Mouse (Mus musculus): Measurements from ENCODE around the gene Slc35b4. TPM values are rescaled to one million over a fixed set of nuclear protein-coding genes. Genes with fewer than 3 reads are reported as not detected.

Gene Slc35b4
- polyA plus RNA-seq, 2 experiments, result 37.3 to 47.7 TPM

DNA sequence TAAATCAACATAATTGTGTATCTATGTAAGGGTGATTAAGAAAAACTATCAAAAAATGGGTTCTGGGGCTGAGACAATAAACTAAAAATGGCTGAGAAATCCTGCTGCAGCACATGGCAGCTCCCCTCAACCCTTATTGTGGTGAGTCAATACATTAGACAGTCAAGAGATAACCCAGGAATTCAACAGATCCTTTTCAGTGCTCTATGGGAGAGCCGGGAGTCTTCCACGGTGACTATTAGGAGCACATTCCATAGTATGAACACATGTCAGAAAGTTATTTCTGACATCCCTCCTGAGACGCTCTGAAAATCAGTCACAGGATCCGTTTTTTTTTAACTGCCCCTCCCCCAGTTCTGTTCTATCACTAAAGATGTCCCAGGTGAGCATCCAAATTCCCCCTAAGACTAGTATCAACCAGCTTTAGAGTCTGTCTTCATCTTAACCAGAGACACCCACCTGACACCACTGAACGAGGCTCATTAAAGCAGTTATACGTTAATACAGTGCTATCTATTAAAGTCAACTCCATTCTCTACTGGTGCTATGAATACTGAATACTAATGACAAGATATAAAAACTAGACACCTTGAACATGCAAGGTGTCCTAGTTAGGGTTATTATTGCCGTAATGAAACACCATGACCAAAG, 5.9 kb downstream of the Slc35b4 start:
- Histone ChIP-seq H3K36me3 (ENCODE audit: control insufficient read depth, insufficient read depth, low read length) (peaks cover 41% of the 10 kb centered on the region), H3K4me1 (ENCODE audit: control insufficient read depth, insufficient read depth, low read length) (peaks cover 4% of the 10 kb centered on the region), H3K9ac (ENCODE audit: low read depth, low read length, severe bottlenecking) (no peak overlapping the region), H3K9me3 (ENCODE audit: control insufficient read depth, low read length) (no peaks in the 10 kb centered on the region), H3K27ac (replicated peaks; ENCODE audit: low read depth, low read length) (no peak overlapping the region), H3K4me3 (replicated peaks; ENCODE audit: low read length) (no peak overlapping the region), H3K4me2 (replicated peaks; ENCODE audit: low read depth, low read length, severe bottlenecking) (no peak overlapping the region), H3K27me3 (ENCODE audit: control insufficient read depth, insufficient read depth, low read length) (no peaks in the 10 kb centered on the region)
- WGBS, result 87% methylated on average over 7 of the region's 7 CpGs
- DNase-seq (ENCODE audit: low spot score) (no peak), ATAC-seq (ENCODE audit: low FRiP score, low read depth) (no peak)
- TF ChIP-seq POLR2A (IDR thresholded peaks at IDR 0.05; ENCODE audit: borderline replicate concordance, extremely low read depth, insufficient read depth, insufficient read length), result no peak

DNA sequence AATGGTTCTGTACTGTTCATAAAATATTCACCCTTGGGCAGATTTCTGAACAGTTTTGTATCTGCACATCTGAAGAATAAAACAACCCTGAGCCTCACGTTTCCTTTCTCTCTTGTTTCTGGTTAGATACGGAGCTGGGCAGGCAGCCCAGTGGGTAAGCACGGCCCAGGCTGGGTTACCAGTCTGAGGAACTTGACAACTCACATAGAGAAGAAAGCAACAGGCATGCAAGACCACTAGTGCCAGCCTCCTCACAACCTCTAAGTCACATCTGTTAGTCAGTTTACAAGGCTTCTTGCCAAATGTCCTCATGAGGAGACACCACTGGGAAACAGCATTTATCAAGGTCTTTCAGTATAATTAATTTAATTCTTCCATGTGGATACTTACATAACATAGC, 8.1 kb downstream of the Slc35b4 start:
- no peak overlapping the region for H3K4me3 ChIP-seq (replicated peaks; ENCODE audit: low read length)
- WGBS, result 82% methylated on average over 3 of the region's 3 CpGs
- H3K4me1 ChIP-seq (ENCODE audit: control insufficient read depth, insufficient read depth, low read length), result no peaks in the 10 kb centered on the region
- no peaks in the 10 kb centered on the region for H3K9me3 ChIP-seq (ENCODE audit: control insufficient read depth, low read length)
- H3K27me3 ChIP-seq (ENCODE audit: control insufficient read depth, insufficient read depth, low read length), result no peaks in the 10 kb centered on the region
- TF ChIP-seq POLR2A (IDR thresholded peaks at IDR 0.05; ENCODE audit: borderline replicate concordance, extremely low read depth, insufficient read depth, insufficient read length), result no peak
- peaks cover 59% of the 10 kb centered on the region for H3K36me3 ChIP-seq (ENCODE audit: control insufficient read depth, insufficient read depth, low read length)
- DNase-seq (ENCODE audit: low spot score) (no peak), ATAC-seq (ENCODE audit: low FRiP score, low read depth) (no peak)
- H3K9ac ChIP-seq (ENCODE audit: low read depth, low read length, severe bottlenecking), result no peak overlapping the region
- no peak overlapping the region for H3K27ac ChIP-seq (replicated peaks; ENCODE audit: low read depth, low read length)
- no peak overlapping the region for H3K4me2 ChIP-seq (replicated peaks; ENCODE audit: low read depth, low read length, severe bottlenecking)

GRCm38 (mm10) chr6:34163014-34163413, 13.9 kb downstream of the Slc35b4 start:
- Histone ChIP-seq H3K36me3 (ENCODE audit: control insufficient read depth, insufficient read depth, low read length) (peaks cover 85% of the 10 kb centered on the region), H3K27me3 (ENCODE audit: control insufficient read depth, insufficient read depth, low read length) (no peaks in the 10 kb centered on the region), H3K9ac (ENCODE audit: low read depth, low read length, severe bottlenecking) (no peak overlapping the region), H3K9me3 (ENCODE audit: control insufficient read depth, low read length) (no peaks in the 10 kb centered on the region), H3K4me3 (replicated peaks; ENCODE audit: low read length) (no peak overlapping the region), H3K4me1 (ENCODE audit: control insufficient read depth, insufficient read depth, low read length) (no peaks in the 10 kb centered on the region), H3K4me2 (replicated peaks; ENCODE audit: low read depth, low read length, severe bottlenecking) (no peak overlapping the region), H3K27ac (replicated peaks; ENCODE audit: low read depth, low read length) (no peak overlapping the region)
- 71% methylated on average over 9 of the region's 9 CpGs for WGBS
- TF ChIP-seq POLR2A (IDR thresholded peaks at IDR 0.05; ENCODE audit: borderline replicate concordance, extremely low read depth, insufficient read depth, insufficient read length), result no peak
- DNase-seq (ENCODE audit: low spot score), result no peak
- no peak for ATAC-seq (ENCODE audit: low FRiP score, low read depth)

DNA sequence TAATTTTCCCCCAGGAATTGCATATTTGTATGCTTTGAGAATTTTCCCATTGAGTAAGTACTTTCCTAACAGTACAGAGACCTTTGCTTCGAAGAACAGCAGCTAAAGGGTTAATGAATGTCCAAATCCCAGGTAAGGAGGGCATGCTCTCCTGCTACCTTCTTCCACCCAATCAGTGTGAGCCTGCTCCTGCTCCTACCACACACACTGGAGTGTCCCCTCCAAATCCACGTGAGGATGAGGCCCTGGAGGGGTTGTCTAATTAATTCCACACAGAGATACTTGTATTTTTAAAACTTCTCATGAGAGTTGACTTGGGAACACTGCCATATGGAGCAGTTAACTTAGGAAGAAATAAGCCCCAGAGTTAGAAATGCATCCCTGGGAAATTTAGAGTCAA, 14.3 kb downstream of the Slc35b4 start:
- no peak for ATAC-seq (ENCODE audit: low FRiP score, low read depth)
- Histone ChIP-seq H3K9me3 (ENCODE audit: control insufficient read depth, low read length) (no peaks in the 10 kb centered on the region), H3K4me2 (replicated peaks; ENCODE audit: low read depth, low read length, severe bottlenecking) (no peak overlapping the region), H3K36me3 (ENCODE audit: control insufficient read depth, insufficient read depth, low read length) (peaks cover 87% of the 10 kb centered on the region), H3K4me1 (ENCODE audit: control insufficient read depth, insufficient read depth, low read length) (no peaks in the 10 kb centered on the region), H3K27me3 (ENCODE audit: control insufficient read depth, insufficient read depth, low read length) (no peaks in the 10 kb centered on the region), H3K27ac (replicated peaks; ENCODE audit: low read depth, low read length) (no peak overlapping the region), H3K4me3 (replicated peaks; ENCODE audit: low read length) (no peak overlapping the region), H3K9ac (ENCODE audit: low read depth, low read length, severe bottlenecking) (no peak overlapping the region)
- DNase-seq (ENCODE audit: low spot score), result no peak
- TF ChIP-seq POLR2A (IDR thresholded peaks at IDR 0.05; ENCODE audit: borderline replicate concordance, extremely low read depth, insufficient read depth, insufficient read length), result no peak
- WGBS, result 58% methylated on average over 2 of the region's 2 CpGs

- 95% methylated on average over 7 of the region's 7 CpGs for WGBS
- Histone ChIP-seq H3K4me2 (replicated peaks; ENCODE audit: low read depth, low read length, severe bottlenecking) (no peak overlapping the region), H3K36me3 (ENCODE audit: control insufficient read depth, insufficient read depth, low read length) (peaks cover 87% of the 10 kb centered on the region), H3K9ac (ENCODE audit: low read depth, low read length, severe bottlenecking) (no peak overlapping the region), H3K27ac (replicated peaks; ENCODE audit: low read depth, low read length) (no peak overlapping the region), H3K27me3 (ENCODE audit: control insufficient read depth, insufficient read depth, low read length) (no peaks in the 10 kb centered on the region), H3K4me1 (ENCODE audit: control insufficient read depth, insufficient read depth, low read length) (peaks cover 6% of the 10 kb centered on the region; the same call in 1 of the 2 replicates), H3K4me3 (replicated peaks; ENCODE audit: low read length) (no peak overlapping the region), H3K9me3 (ENCODE audit: control insufficient read depth, low read length) (no peaks in the 10 kb centered on the region)
- no peak for TF ChIP-seq POLR2A (IDR thresholded peaks at IDR 0.05; ENCODE audit: borderline replicate concordance, extremely low read depth, insufficient read depth, insufficient read length)
- DNase-seq (ENCODE audit: low spot score) (no peak), ATAC-seq (ENCODE audit: low FRiP score, low read depth) (no peak)
Observed at GRCm38 (mm10) chr6:34161511-34161910, 15.4 kb downstream of the Slc35b4 start.
